Mouse (Mus musculus): ENCODE results near the gene Klf16. TPM values are rescaled to one million over a fixed set of nuclear protein-coding genes. Genes with fewer than 3 reads are reported as not detected.
A peak's percentile ranks its signal among the peaks of the same experiment; 100 is the strongest.

The Klf16 gene
- total and polyA plus RNA-seq, 3 experiments, result 4.0 to 5.5 (median 4.4) TPM

GRCm38 (mm10) chr10:80526172-80526571, 50.9 kb downstream of the Klf16 start:
- Histone ChIP-seq H3K9ac (ENCODE audit: low read depth, low read length) (no peak overlapping the region), H3K4me1 (ENCODE audit: control insufficient read depth, insufficient read depth, low read length) (no peaks in the 10 kb centered on the region), H3K27me3 (ENCODE audit: control insufficient read depth, insufficient read depth, low read length) (no peaks in the 10 kb centered on the region), H3K27ac (no peak overlapping the region), H3K4me3 (no peak overlapping the region), H3K36me3 (ENCODE audit: control insufficient read depth, insufficient read depth, low read length) (no peaks in the 10 kb centered on the region), H3K79me2 (replicated peaks; ENCODE audit: control insufficient read depth, insufficient read depth, low read length) (no peaks in the 10 kb centered on the region)
- 27% methylated on average over 9 of the region's 9 CpGs for WGBS
- DNase-seq, result no peak
- no peak for TF ChIP-seq EP300 (IDR thresholded peaks at IDR 0.05; ENCODE audit: insufficient read depth, low read depth, low read length)
- no peak for TF ChIP-seq CTCF (IDR thresholded peaks at IDR 0.05)
- no peak for TF ChIP-seq POLR2A (IDR thresholded peaks at IDR 0.05; ENCODE audit: insufficient read depth, low read depth, low read length)
- intact Hi-C loops (cut with DNase I), result no loop called here

GRCm38 (mm10) chr10:80523299-80523698, 53.8 kb downstream of the Klf16 start:
- no peak overlapping the region for H3K4me3 ChIP-seq
- H3K27ac ChIP-seq, result no peak overlapping the region
- no peaks in the 10 kb centered on the region for H3K79me2 ChIP-seq (replicated peaks; ENCODE audit: control insufficient read depth, insufficient read depth, low read length)
- no peak for DNase-seq
- H3K36me3 ChIP-seq (ENCODE audit: control insufficient read depth, insufficient read depth, low read length), result no peaks in the 10 kb centered on the region
- H3K27me3 ChIP-seq (ENCODE audit: control insufficient read depth, insufficient read depth, low read length), result no peaks in the 10 kb centered on the region
- TF ChIP-seq POLR2A (IDR thresholded peaks at IDR 0.05; ENCODE audit: insufficient read depth, low read depth, low read length), result no peak
- TF ChIP-seq CTCF (IDR thresholded peaks at IDR 0.05), result peak; percentile 46
- TF ChIP-seq EP300 (IDR thresholded peaks at IDR 0.05; ENCODE audit: insufficient read depth, low read depth, low read length), result no peak
- 92% methylated on average over 7 of the region's 7 CpGs for WGBS
- H3K4me1 ChIP-seq (ENCODE audit: control insufficient read depth, insufficient read depth, low read length), result no peaks in the 10 kb centered on the region
- intact Hi-C loops (cut with DNase I), result no loop called here
- no peak overlapping the region for H3K9ac ChIP-seq (ENCODE audit: low read depth, low read length)

- TF ChIP-seq POLR2A (IDR thresholded peaks at IDR 0.05; ENCODE audit: insufficient read depth, low read depth, low read length) (no peak), EP300 (IDR thresholded peaks at IDR 0.05; ENCODE audit: insufficient read depth, low read depth, low read length) (no peak), CTCF (IDR thresholded peaks at IDR 0.05) (peak; percentile 69)
- Histone ChIP-seq H3K27me3 (ENCODE audit: control insufficient read depth, insufficient read depth, low read length) (no peaks in the 10 kb centered on the region; the same call in 1 of the 2 replicates), H3K4me3 (no peak overlapping the region), H3K79me2 (replicated peaks; ENCODE audit: control insufficient read depth, insufficient read depth, low read length) (no peaks in the 10 kb centered on the region), H3K36me3 (ENCODE audit: control insufficient read depth, insufficient read depth, low read length) (no peaks in the 10 kb centered on the region), H3K9ac (ENCODE audit: low read depth, low read length) (no peak overlapping the region), H3K27ac (no peak overlapping the region), H3K4me1 (ENCODE audit: control insufficient read depth, insufficient read depth, low read length) (no peaks in the 10 kb centered on the region)
- intact Hi-C loops (cut with DNase I), result no loop called here
- WGBS, result 63% methylated on average over 2 of the region's 2 CpGs
- DNase-seq, result no peak
Measured at GRCm38 (mm10) chr10:80519287-80519686, 57.8 kb downstream of the Klf16 start.

Small RNA genes within 50 kb of the gene (microRNA-seq; reads per million reads assigned to microRNA genes)
- 0 reads per million in 2 experiments for gene Mir6912

Other genes with a start within 250 kb of the Klf16 start
- gene Pcsk4, start 247.8 kb downstream of the Klf16 start, total RNA-seq (2021), result 1 to 10 TPM; 1.4 to 1.8 TPM
- gene Pcsk4, start 247.8 kb downstream of the Klf16 start, polyA plus RNA-seq (2012; rRNA removed), result 4.5 and 4.9 TPM in 2 replicates
- 1 to 10 TPM; 2.8 to 3.6 TPM for gene Reep6, start 247.4 kb downstream of the Klf16 start, total RNA-seq (2021)
- gene Reep6, start 247.4 kb downstream of the Klf16 start, polyA plus RNA-seq (2012; rRNA removed), result 2.9 and 4.1 TPM in 2 replicates
- gene Adamtsl5, start 228.9 kb downstream of the Klf16 start, total RNA-seq (2021), result 10 to 100 TPM; 71.9 to 84.5 TPM
- 80.9 and 85.2 TPM in 2 replicates for gene Adamtsl5, start 228.9 kb downstream of the Klf16 start, polyA plus RNA-seq (2012; rRNA removed)
- under 1 TPM; 0.50 to 0.63 TPM for gene Plk5, start 220.9 kb downstream of the Klf16 start, total RNA-seq (2021)
- gene Plk5, start 220.9 kb downstream of the Klf16 start, polyA plus RNA-seq (2012; rRNA removed), result 2.0 and 2.7 TPM in 2 replicates
- gene Mex3d, start 189.7 kb downstream of the Klf16 start, total RNA-seq (2021), result 1 to 10 TPM; 7.3 to 7.5 TPM
- gene Mex3d, start 189.7 kb downstream of the Klf16 start, polyA plus RNA-seq (2012; rRNA removed), result 5.8 and 7.9 TPM in 2 replicates
- 10 to 100 TPM; 86.5 to 95.2 TPM for gene Mbd3, start 177.8 kb downstream of the Klf16 start, total RNA-seq (2021)
- 91.4 and 95.1 TPM in 2 replicates for gene Mbd3, start 177.8 kb downstream of the Klf16 start, polyA plus RNA-seq (2012; rRNA removed)
- gene Uqcr11, start 170.5 kb downstream of the Klf16 start, total RNA-seq (2021), result 1,000 to 10,000 TPM; 1,743 to 1,981 TPM
- 5,192 and 5,251 TPM in 2 replicates for gene Uqcr11, start 170.5 kb downstream of the Klf16 start, polyA plus RNA-seq (2012; rRNA removed)
- 10 to 100 TPM; 16.5 to 18.0 TPM for gene Tcf3, start 143.7 kb downstream of the Klf16 start, total RNA-seq (2021)
- gene Tcf3, start 143.7 kb downstream of the Klf16 start, polyA plus RNA-seq (2012; rRNA removed), result 20.1 and 25.0 TPM in 2 replicates
- under 1 TPM in 1 of 2 experiments, not detected in 1; 0.05 TPM for gene Onecut3, start 82.5 kb downstream of the Klf16 start, total RNA-seq (2021)
- gene Onecut3, start 82.5 kb downstream of the Klf16 start, polyA plus RNA-seq (2012; rRNA removed), result 0.06 and 0.09 TPM in 2 replicates
- not detected for gene Atp8b3, start 38.2 kb downstream of the Klf16 start, total RNA-seq (2021)
- gene Atp8b3, start 38.2 kb downstream of the Klf16 start, polyA plus RNA-seq (2012; rRNA removed), result 0.39 and 0.50 TPM in 2 replicates
- gene Rexo1, start 15.8 kb downstream of the Klf16 start, total RNA-seq (2021), result 10 to 100 TPM; 11.6 to 12.3 TPM
- gene Rexo1, start 15.8 kb downstream of the Klf16 start, polyA plus RNA-seq (2012; rRNA removed), result 19.5 and 19.8 TPM in 2 replicates
- gene Abhd17a, start 13.0 kb upstream of the Klf16 start, total RNA-seq (2021), result 10 to 100 TPM; 40.2 to 46.9 TPM
- gene Abhd17a, start 13.0 kb upstream of the Klf16 start, polyA plus RNA-seq (2012; rRNA removed), result 67.3 and 80.0 TPM in 2 replicates
- gene Scamp4, start 25.6 kb upstream of the Klf16 start, total RNA-seq (2021), result 10 to 100 TPM; 20.8 to 26.9 TPM
- 58.9 and 60.5 TPM in 2 replicates for gene Scamp4, start 25.6 kb upstream of the Klf16 start, polyA plus RNA-seq (2012; rRNA removed)
- gene Adat3, start 25.6 kb upstream of the Klf16 start, total RNA-seq (2021), result 1 to 10 TPM in 1 of 2 experiments, under 1 TPM in 1; 0.60 to 1.1 TPM
- gene Adat3, start 25.6 kb upstream of the Klf16 start, polyA plus RNA-seq (2012; rRNA removed), result 1.0 and 2.5 TPM in 2 replicates
- under 1 TPM; 0.34 to 0.39 TPM for gene Gm49322, start 28.7 kb upstream of the Klf16 start, total RNA-seq (2021)
- 0.62 and 2.0 TPM in 2 replicates for gene Gm49322, start 28.7 kb upstream of the Klf16 start, polyA plus RNA-seq (2012; rRNA removed)
- 100 to 1,000 TPM; 117 to 130 TPM for gene Csnk1g2, start 45.5 kb upstream of the Klf16 start, total RNA-seq (2021)
- gene Csnk1g2, start 45.5 kb upstream of the Klf16 start, polyA plus RNA-seq (2012; rRNA removed), result 125 and 130 TPM in 2 replicates
- 10 to 100 TPM; 43.7 to 44.2 TPM for gene Btbd2, start 79.8 kb upstream of the Klf16 start, total RNA-seq (2021)
- gene Btbd2, start 79.8 kb upstream of the Klf16 start, polyA plus RNA-seq (2012; rRNA removed), result 57.3 and 60.1 TPM in 2 replicates
- gene Mknk2, start 100.8 kb upstream of the Klf16 start, total RNA-seq (2021), result 100 to 1,000 TPM; 176 to 229 TPM
- gene Mknk2, start 100.8 kb upstream of the Klf16 start, polyA plus RNA-seq (2012; rRNA removed), result 199 and 208 TPM in 2 replicates
- gene Mob3a, start 124.7 kb upstream of the Klf16 start, total RNA-seq (2021), result 1 to 10 TPM; 7.4 to 7.6 TPM
- 11.7 and 13.6 TPM in 2 replicates for gene Mob3a, start 124.7 kb upstream of the Klf16 start, polyA plus RNA-seq (2012; rRNA removed)
- 1 to 10 TPM; 3.4 to 3.8 TPM for gene Izumo4, start 124.9 kb upstream of the Klf16 start, total RNA-seq (2021)
- 13.3 and 15.6 TPM in 2 replicates for gene Izumo4, start 124.9 kb upstream of the Klf16 start, polyA plus RNA-seq (2012; rRNA removed)
- 10 to 100 TPM; 40.2 to 42.6 TPM for gene Ap3d1, start 164.9 kb upstream of the Klf16 start, total RNA-seq (2021)
- gene Ap3d1, start 164.9 kb upstream of the Klf16 start, polyA plus RNA-seq (2012; rRNA removed), result 52.9 and 66.5 TPM in 2 replicates
- gene Dot1l, start 177.9 kb upstream of the Klf16 start, total RNA-seq (2021), result 10 to 100 TPM; 18.8 to 19.6 TPM
- gene Dot1l, start 177.9 kb upstream of the Klf16 start, polyA plus RNA-seq (2012; rRNA removed), result 35.0 and 39.6 TPM in 2 replicates
- 10 to 100 TPM; 27.3 to 30.4 TPM for gene Sf3a2, start 220.9 kb upstream of the Klf16 start, total RNA-seq (2021)
- gene Sf3a2, start 220.9 kb upstream of the Klf16 start, polyA plus RNA-seq (2012; rRNA removed), result 18.4 and 19.7 TPM in 2 replicates
- gene Plekhj1, start 221.3 kb upstream of the Klf16 start, total RNA-seq (2021), result 10 to 100 TPM; 29.7 to 33.0 TPM
- 28.9 and 33.2 TPM in 2 replicates for gene Plekhj1, start 221.3 kb upstream of the Klf16 start, polyA plus RNA-seq (2012; rRNA removed)
- gene Amh, start 227.9 kb upstream of the Klf16 start, total RNA-seq (2021), result under 1 TPM; 0.18 TPM
- gene Amh, start 227.9 kb upstream of the Klf16 start, polyA plus RNA-seq (2012; rRNA removed), result 0.15 and 0.25 TPM in 2 replicates
- gene Jsrp1, start 236.2 kb upstream of the Klf16 start, total RNA-seq (2021), result 1 to 10 TPM in 1 of 2 experiments, under 1 TPM in 1; 0.25 to 1.1 TPM
- 0.21 and 0.56 TPM in 2 replicates for gene Jsrp1, start 236.2 kb upstream of the Klf16 start, polyA plus RNA-seq (2012; rRNA removed)
- 100 to 1,000 TPM; 850 to 914 TPM for gene Oaz1, start 249.3 kb upstream of the Klf16 start, total RNA-seq (2021)
- 1,001 and 1,201 TPM in 2 replicates for gene Oaz1, start 249.3 kb upstream of the Klf16 start, polyA plus RNA-seq (2012; rRNA removed)

Measured in heart, adult 2 months (tissue).